Mouse (Mus musculus): Measurements from ENCODE around the gene Hsd3b5. TPM values are rescaled to one million over a fixed set of nuclear protein-coding genes. Genes with fewer than 3 reads are reported as not detected.
"Not testable (repeated sequence)": the region's sequence is repeated elsewhere in the genome, so short reads cannot be mapped to it uniquely, and the experiment has no call there.

Gene Hsd3b5
- total and polyA plus RNA-seq, 2 experiments from 2014 or later = not detected

- H3K4me3 ChIP-seq (ENCODE audit: low read depth, low read length) = no peak overlapping the region
- no peak overlapping the region for H3K9ac ChIP-seq (replicated peaks; ENCODE audit: low read depth, low read length)
- no peak overlapping the region for H3K4me2 ChIP-seq (ENCODE audit: low read depth, low read length)
- TF ChIP-seq EP300 (IDR thresholded peaks at IDR 0.05; ENCODE audit: low read depth) (no peak), CTCF (IDR thresholded peaks at IDR 0.05; ENCODE audit: low read depth) (no peak)
- no peak overlapping the region for H3K27ac ChIP-seq (ENCODE audit: low read depth)
- DNase-seq (ENCODE audit: low spot score) (no peak), ATAC-seq (ENCODE audit: insufficient read depth, low read depth) (no peak)
- no peaks in the 10 kb centered on the region for H3K9me3 ChIP-seq (replicated peaks; ENCODE audit: control insufficient read depth, low read length)
- no peaks in the 10 kb centered on the region for H3K4me1 ChIP-seq (ENCODE audit: control insufficient read depth, insufficient read depth)
- H3K27me3 ChIP-seq (ENCODE audit: control insufficient read depth, insufficient read depth, low read length) = no peaks in the 10 kb centered on the region
- H3K36me3 ChIP-seq (replicated peaks; ENCODE audit: control insufficient read depth, insufficient read depth, low read length) = no peaks in the 10 kb centered on the region
Observed at GRCm38 (mm10) chr3:98613963-98614362, 16.1 kb downstream of the Hsd3b5 start.

DNA sequence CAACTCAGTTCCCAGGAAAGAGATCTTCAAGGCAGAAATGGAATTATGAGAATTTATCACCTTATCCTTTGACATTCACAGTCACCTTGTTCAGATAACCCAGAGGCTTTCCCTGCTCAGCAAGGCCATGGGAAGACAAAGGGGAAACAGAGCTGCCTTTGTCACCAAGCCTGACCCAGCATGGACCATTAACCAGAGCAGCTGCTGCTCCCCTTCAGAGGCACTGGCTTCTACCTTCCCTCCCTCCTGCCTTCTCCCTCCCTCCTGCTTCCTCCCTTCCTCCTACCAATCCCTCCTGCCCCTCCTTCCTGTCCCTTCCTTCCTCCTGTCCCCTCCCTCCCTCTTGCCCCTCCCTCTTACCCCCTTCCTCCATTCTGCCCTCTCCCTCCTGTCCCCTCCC is 16.5 kb downstream of the Hsd3b5 start:
- H3K4me1 ChIP-seq (ENCODE audit: control insufficient read depth, insufficient read depth); H3K9me3 ChIP-seq (replicated peaks; ENCODE audit: control insufficient read depth, low read length); H3K27ac ChIP-seq (ENCODE audit: low read depth); H3K36me3 ChIP-seq (replicated peaks; ENCODE audit: control insufficient read depth, insufficient read depth, low read length); H3K4me3 ChIP-seq (ENCODE audit: low read depth, low read length); DNase-seq (ENCODE audit: low spot score); H3K27me3 ChIP-seq (ENCODE audit: control insufficient read depth, insufficient read depth, low read length); ATAC-seq (ENCODE audit: insufficient read depth, low read depth); H3K9ac ChIP-seq (replicated peaks; ENCODE audit: low read depth, low read length); H3K4me2 ChIP-seq (ENCODE audit: low read depth, low read length): not testable (repeated sequence)

DNA sequence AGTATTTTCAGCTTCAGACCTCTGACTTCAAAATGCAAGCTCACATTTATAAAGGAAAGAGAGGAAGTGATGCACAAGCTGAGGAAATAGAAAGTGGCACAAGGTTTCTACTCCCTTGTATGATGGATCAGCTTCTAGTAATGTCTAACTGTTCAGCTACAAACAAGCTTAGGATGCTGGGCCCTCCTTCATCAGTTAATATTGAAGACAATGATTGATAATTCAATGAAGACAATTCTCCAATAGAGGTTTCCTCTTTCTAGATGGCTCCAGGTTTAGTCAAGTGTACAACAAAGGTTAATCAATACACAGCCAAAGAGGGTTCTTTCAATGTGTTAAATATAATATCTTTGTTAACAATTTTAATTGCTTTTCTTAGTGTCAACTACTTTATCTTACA is 41.3 kb downstream of the Hsd3b5 start, which contains the start of gene Gm10681:
Gene Gm10681, minus strand, starts transcription at position 101 of the 400 bp plus-strand sequence.
- TF ChIP-seq EP300 (IDR thresholded peaks at IDR 0.05; ENCODE audit: low read depth) (no peak), CTCF (IDR thresholded peaks at IDR 0.05; ENCODE audit: low read depth) (no peak)
- H3K36me3 ChIP-seq (replicated peaks; ENCODE audit: control insufficient read depth, insufficient read depth, low read length) = no peaks in the 10 kb centered on the region
- ATAC-seq (ENCODE audit: insufficient read depth, low read depth) = no peak

GRCm38 (mm10) chr3:98587721-98588120 is 42.3 kb downstream of the Hsd3b5 start:
- no peak overlapping the region for H3K4me3 ChIP-seq (ENCODE audit: low read depth, low read length)
- H3K4me1 ChIP-seq (ENCODE audit: control insufficient read depth, insufficient read depth) = no peaks in the 10 kb centered on the region
- ATAC-seq (ENCODE audit: insufficient read depth, low read depth) = no peak
- TF ChIP-seq CTCF (IDR thresholded peaks at IDR 0.05; ENCODE audit: low read depth) (no peak), EP300 (IDR thresholded peaks at IDR 0.05; ENCODE audit: low read depth) (no peak)
- WGBS = 77% methylated on average over 2 of the region's 2 CpGs
- H3K9me3 ChIP-seq (replicated peaks; ENCODE audit: control insufficient read depth, low read length) = no peaks in the 10 kb centered on the region
- no peak overlapping the region for H3K27ac ChIP-seq (ENCODE audit: low read depth)
- no peaks in the 10 kb centered on the region for H3K27me3 ChIP-seq (ENCODE audit: control insufficient read depth, insufficient read depth, low read length)
- no peak overlapping the region for H3K4me2 ChIP-seq (ENCODE audit: low read depth, low read length)
- H3K36me3 ChIP-seq (replicated peaks; ENCODE audit: control insufficient read depth, insufficient read depth, low read length) = no peaks in the 10 kb centered on the region
- no peak for DNase-seq (ENCODE audit: low spot score)
- H3K9ac ChIP-seq (replicated peaks; ENCODE audit: low read depth, low read length) = no peak overlapping the region

More for the DNA sequence above, 41.3 kb downstream of the Hsd3b5 start, which contains the start of gene Gm10681:
- Histone ChIP-seq H3K27me3 (ENCODE audit: control insufficient read depth, insufficient read depth, low read length) (no peaks in the 10 kb centered on the region), H3K27ac (ENCODE audit: low read depth) (no peak within 1 kb of the TSS), H3K4me1 (ENCODE audit: control insufficient read depth, insufficient read depth) (no peaks in the 10 kb centered on the region), H3K4me2 (ENCODE audit: low read depth, low read length) (no peak within 1 kb of the TSS), H3K9ac (replicated peaks; ENCODE audit: low read depth, low read length) (no peak within 1 kb of the TSS), H3K4me3 (ENCODE audit: low read depth, low read length) (no peak within 1 kb of the TSS), H3K9me3 (replicated peaks; ENCODE audit: control insufficient read depth, low read length) (no peaks in the 10 kb centered on the region)
- no peak for DNase-seq (ENCODE audit: low spot score)

DNA sequence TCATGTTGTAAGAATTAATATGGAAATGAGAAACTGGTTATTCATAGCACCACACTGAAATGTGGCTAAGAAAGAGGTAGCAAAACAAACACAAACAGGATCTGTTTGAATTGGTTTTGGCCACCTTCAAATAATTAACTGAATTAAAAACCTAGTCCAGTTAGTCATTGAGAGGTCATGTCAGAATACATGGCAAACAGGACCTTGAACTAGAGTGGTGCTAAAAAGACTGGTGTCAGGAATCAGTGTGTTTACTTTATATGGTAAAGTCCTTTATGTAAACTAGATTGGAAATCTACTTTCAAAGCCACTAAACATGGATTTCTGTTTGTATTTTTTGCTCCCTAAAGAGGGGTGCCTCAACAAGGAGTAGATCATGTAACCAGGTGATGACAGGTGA is 47.4 kb downstream of the Hsd3b5 start:
- H3K27me3 ChIP-seq (ENCODE audit: control insufficient read depth, insufficient read depth, low read length); DNase-seq (ENCODE audit: low spot score); H3K4me1 ChIP-seq (ENCODE audit: control insufficient read depth, insufficient read depth); H3K9ac ChIP-seq (replicated peaks; ENCODE audit: low read depth, low read length); H3K36me3 ChIP-seq (replicated peaks; ENCODE audit: control insufficient read depth, insufficient read depth, low read length); H3K9me3 ChIP-seq (replicated peaks; ENCODE audit: control insufficient read depth, low read length); H3K4me3 ChIP-seq (ENCODE audit: low read depth, low read length); ATAC-seq (ENCODE audit: insufficient read depth, low read depth); H3K4me2 ChIP-seq (ENCODE audit: low read depth, low read length); H3K27ac ChIP-seq (ENCODE audit: low read depth): not testable (repeated sequence)

DNA sequence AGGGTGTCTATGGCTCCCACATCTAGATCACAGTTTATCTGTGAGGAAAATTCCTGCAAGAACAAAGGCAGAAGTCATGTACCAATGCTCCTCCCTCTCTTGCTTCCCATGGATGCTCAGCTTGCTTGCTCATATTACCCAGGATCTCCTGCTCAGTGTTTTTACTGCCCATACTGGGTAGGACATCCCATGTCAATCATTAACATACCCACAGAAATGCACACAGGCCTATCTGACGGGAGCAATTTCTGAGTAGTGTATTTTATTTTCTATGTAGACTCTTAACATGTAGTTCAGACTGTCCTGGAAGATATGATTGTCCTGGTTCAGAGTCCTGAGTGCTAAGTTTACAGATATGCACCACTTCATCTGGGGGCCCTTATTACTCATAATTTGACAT is 47.9 kb downstream of the Hsd3b5 start:
- not testable (repeated sequence) for H3K27me3 ChIP-seq (ENCODE audit: control insufficient read depth, insufficient read depth, low read length); H3K4me3 ChIP-seq (ENCODE audit: low read depth, low read length); H3K4me1 ChIP-seq (ENCODE audit: control insufficient read depth, insufficient read depth); ATAC-seq (ENCODE audit: insufficient read depth, low read depth); H3K9me3 ChIP-seq (replicated peaks; ENCODE audit: control insufficient read depth, low read length); H3K9ac ChIP-seq (replicated peaks; ENCODE audit: low read depth, low read length); DNase-seq (ENCODE audit: low spot score); H3K27ac ChIP-seq (ENCODE audit: low read depth); H3K36me3 ChIP-seq (replicated peaks; ENCODE audit: control insufficient read depth, insufficient read depth, low read length); H3K4me2 ChIP-seq (ENCODE audit: low read depth, low read length)
- WGBS = no CpG with 5 or more reads among the region's 1 CpGs

DNA sequence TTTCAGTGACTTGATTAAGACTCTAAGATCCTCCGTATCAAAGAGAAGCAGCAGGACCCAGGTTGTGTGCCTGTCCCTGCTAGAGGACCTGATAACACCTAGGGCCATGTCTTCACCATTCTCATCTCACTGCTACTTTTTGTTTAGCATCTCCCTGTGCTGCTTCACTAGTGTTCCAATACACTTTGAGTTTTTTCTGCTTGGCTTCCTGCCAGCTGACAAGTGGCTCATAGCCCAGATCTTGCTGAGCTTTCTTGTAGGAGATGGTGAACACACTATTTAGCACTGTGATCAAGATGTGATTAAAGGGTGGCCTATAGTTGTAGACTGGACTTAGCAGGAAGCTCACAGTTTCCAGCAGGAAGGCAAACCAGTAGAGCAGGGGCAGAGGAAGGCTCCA is 49.0 kb downstream of the Hsd3b5 start:
- not testable (repeated sequence) for H3K27me3 ChIP-seq (ENCODE audit: control insufficient read depth, insufficient read depth, low read length); H3K27ac ChIP-seq (ENCODE audit: low read depth); H3K36me3 ChIP-seq (replicated peaks; ENCODE audit: control insufficient read depth, insufficient read depth, low read length); H3K9me3 ChIP-seq (replicated peaks; ENCODE audit: control insufficient read depth, low read length); H3K9ac ChIP-seq (replicated peaks; ENCODE audit: low read depth, low read length); H3K4me2 ChIP-seq (ENCODE audit: low read depth, low read length); H3K4me3 ChIP-seq (ENCODE audit: low read depth, low read length); DNase-seq (ENCODE audit: low spot score); ATAC-seq (ENCODE audit: insufficient read depth, low read depth); H3K4me1 ChIP-seq (ENCODE audit: control insufficient read depth, insufficient read depth)
- WGBS = 43% methylated on average over 1 of the region's 1 CpGs

Data from heart, postnatal 0 days (tissue).